Mouse (Mus musculus) hindbrain, embryonic 16.5 days (tissue): ENCODE measurements around the gene Rapgef6. TPM values are rescaled to one million over a fixed set of nuclear protein-coding genes. Genes with fewer than 3 reads are reported as not detected.

ENCODE experiments used
- ATAC-seq: fragments of 200-750 bp; cut with Nextera tagmentation; 2 replicates; pipeline ENCODE4 v1.8.0; 2017; ENCODE audit warnings: moderate TSS enrichment, moderate library complexity
- H3K27ac ChIP-seq: fragments of 300-500 bp; sonication (generic); 2 replicates; pipeline ENCODE4 v1.5.1; 2014; ENCODE audit warnings: low read depth, mild to moderate bottlenecking, control low read depth, low read length, moderate library complexity
- H3K27me3 ChIP-seq: fragments of 300-500 bp; sonication (generic); replicated peaks from 2 replicates; pipeline ENCODE4 v1.6.1; 2014; ENCODE audit warnings: low read length; ENCODE audit not compliant: control insufficient read depth, insufficient read depth
- H3K36me3 ChIP-seq: fragments of 300-500 bp; sonication (generic); 2 replicates; pipeline ENCODE4 v1.6.1; 2014; ENCODE audit warnings: mild to moderate bottlenecking, low read length, moderate library complexity, mixed read lengths; ENCODE audit not compliant: control insufficient read depth, insufficient read depth
- H3K4me1 ChIP-seq: fragments of 300-500 bp; sonication (generic); 2 replicates; pipeline ENCODE4 v1.6.1; 2014; ENCODE audit warnings: low read depth, low read length; ENCODE audit not compliant: control insufficient read depth, insufficient read depth
- H3K4me2 ChIP-seq: fragments of 300-500 bp; sonication (generic); 2 replicates; pipeline ENCODE4 v1.6.1; 2014; ENCODE audit warnings: mild to moderate bottlenecking, low read length, control low read depth, moderate library complexity
- H3K4me3 ChIP-seq: fragments of 300-500 bp; sonication (generic); 2 replicates; pipeline ENCODE4 v1.5.1; 2014; ENCODE audit warnings: mild to moderate bottlenecking, low read length, control low read depth, moderate library complexity
- H3K9ac ChIP-seq: fragments of 300-500 bp; sonication (generic); 2 replicates; pipeline ENCODE4 v1.6.1; 2014; ENCODE audit warnings: low read depth, mild to moderate bottlenecking, control low read depth, low read length, moderate library complexity
- H3K9me3 ChIP-seq: fragments of 300-500 bp; sonication (generic); 2 replicates; pipeline ENCODE4 v1.6.1; 2014; ENCODE audit warnings: mild to moderate bottlenecking, low read length, moderate library complexity; ENCODE audit not compliant: control insufficient read depth
- WGBS: fragments of 180-500 bp; shearing (Covaris S2); extraction: QIAGEN DNeasy Blood & Tissue Kit; methylation state at CpG from one replicate; pipeline ENCODE4 v1.1.7; 2014; 5-methylcytosine and 5-hydroxymethylcytosine counted together
- microRNA-seq: library from miRNA; unstranded; fragments of <30 nt; microRNA quantifications from one replicate; pipeline ENCODE4, GENCODE M21; 2017
- polyA plus RNA-seq: library from polyadenylated mRNA; unstranded; fragments of >200 nt; fragmentation: Nextera tagmentation; extraction: Ambion mirVana; gene quantifications from 2 replicates; pipeline ENCODE4 v1.2.1, GENCODE M21; 2015

The Rapgef6 gene
- polyA plus RNA-seq, 1 experiment from 2014 or later = 37.4 TPM

DNA sequence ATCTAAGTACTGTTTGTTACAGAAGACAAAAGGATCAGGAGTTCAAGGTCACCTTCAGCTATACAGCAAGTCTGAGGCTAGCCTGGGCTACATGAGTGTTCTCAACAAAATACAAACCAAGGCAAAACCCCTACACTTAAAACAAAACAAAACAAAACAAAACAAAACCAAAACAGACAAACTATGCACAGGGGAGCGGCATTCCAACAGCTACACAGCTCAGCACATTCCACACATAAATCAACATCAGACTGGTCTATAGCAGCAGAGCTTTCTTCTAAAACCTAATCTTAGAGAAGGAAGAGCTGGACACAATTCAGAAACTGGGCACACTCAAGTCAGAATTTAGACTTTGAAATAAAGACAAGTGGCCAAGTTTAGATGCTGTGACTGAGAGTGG lies 221.6 kb downstream of the Rapgef6 start:
- Histone ChIP-seq H3K4me2 (no peak overlapping the region), H3K36me3 (peaks cover 8% of the 10 kb centered on the region), H3K9me3 (no peaks in the 10 kb centered on the region), H3K4me3 (no peak overlapping the region), H3K4me1 (no peaks in the 10 kb centered on the region), H3K9ac (no peak overlapping the region), H3K27ac (peak overlapping the region; percentile 2; the same call in 1 of the 2 replicates), H3K27me3 (no peaks in the 10 kb centered on the region)
- 74% methylated on average over 1 of the region's 1 CpGs for WGBS
- no peak for ATAC-seq

Small RNA genes within 50 kb of the gene (microRNA-seq; reads per million reads assigned to microRNA genes)
- not detected for gene Gm26116

Other genes with a start within 250 kb of the Rapgef6 start
- gene Acsl6, start 219.0 kb upstream of the Rapgef6 start, polyA plus RNA-seq = 49.8 and 52.6 TPM in 2 replicates
- gene Meikin, start 152.2 kb upstream of the Rapgef6 start, polyA plus RNA-seq = not detected in 2 replicates
- 8.5 and 9.8 TPM in 2 replicates for gene Fnip1, start 84.6 kb upstream of the Rapgef6 start, polyA plus RNA-seq